ENCODE assay signal across 21 mouse cellular contexts in genomic region chr8:93040776-93041567, GRCm38 (mm10). TPM values are rescaled to one million over a fixed set of nuclear protein-coding genes. Genes with fewer than 3 reads are reported as not detected.
A peak's percentile ranks its signal among the peaks of the same experiment; 100 is the strongest.
DNase-seq lines count a peak whose midpoint lies in the region; ATAC-seq and TF ChIP-seq lines count a peak whose summit lies in the region.
"Had no signal": no experiment of that assay in that cellular context is flagged by ENCODE, and none has a peak within 500 bp of the region (broad histone marks: within the 10 kb centered on the region; RNA-seq: fewer than 3 reads in every experiment).

No protein-coding gene starts in this region.

- no peak overlapping the region for H3K27ac ChIP-seq in embryonic facial prominence, embryonic 14.5 days (replicated peaks; ENCODE audit: low read depth, low read length)
- no peak overlapping the region for H3K27ac ChIP-seq in embryonic facial prominence, embryonic 10.5 days (replicated peaks)
- H3K27ac ChIP-seq in cerebellum, adult 2 months (ENCODE audit: insufficient read depth, low read length): no peak overlapping the region
- no peak overlapping the region for H3K27ac ChIP-seq in kidney, embryonic 14.5 days (ENCODE audit: low read depth, low read length)
- H3K27ac ChIP-seq: heart, embryonic 13.5 days; hindbrain, embryonic 15.5 days; macrophage had no signal

- no peak for ATAC-seq in embryonic facial prominence, embryonic 14.5 days (ENCODE audit: low read depth)
- no peak for ATAC-seq in kidney, embryonic 14.5 days (ENCODE audit: low FRiP score, low TSS enrichment)
- ATAC-seq: forebrain, embryonic 16.5 days had no signal

- no peaks in the 10 kb centered on the region for H3K36me3 ChIP-seq in embryonic facial prominence, embryonic 14.5 days (ENCODE audit: control insufficient read depth, insufficient read depth, low read length)
- no peaks in the 10 kb centered on the region for H3K36me3 ChIP-seq in embryonic facial prominence, embryonic 10.5 days (replicated peaks)
- H3K36me3 ChIP-seq in kidney, embryonic 14.5 days (ENCODE audit: control insufficient read depth, insufficient read depth, low read length): no peaks in the 10 kb centered on the region
- H3K36me3 ChIP-seq: heart, embryonic 13.5 days; hindbrain, embryonic 15.5 days had no signal

- H3K9ac ChIP-seq in embryonic facial prominence, embryonic 14.5 days (ENCODE audit: low read depth, low read length): no peak overlapping the region
- H3K9ac ChIP-seq in kidney, embryonic 14.5 days (ENCODE audit: low read depth, low read length): no peak overlapping the region
- H3K9ac ChIP-seq: heart, embryonic 13.5 days; hindbrain, embryonic 15.5 days had no signal

- TF ChIP-seq POLR2A in cerebellum, adult 2 months (IDR thresholded peaks at IDR 0.05; ENCODE audit: borderline replicate concordance, insufficient read depth, low read length): no peak

- H3K4me1 ChIP-seq in embryonic facial prominence, embryonic 14.5 days (ENCODE audit: control insufficient read depth, insufficient read depth, low read length): no peaks in the 10 kb centered on the region
- H3K4me1 ChIP-seq in embryonic facial prominence, embryonic 10.5 days: peaks cover 18% of the 10 kb centered on the region
- H3K4me1 ChIP-seq in cerebellum, adult 2 months (ENCODE audit: control insufficient read depth, insufficient read depth, low read length): no peaks in the 10 kb centered on the region
- H3K4me1 ChIP-seq in kidney, embryonic 14.5 days (ENCODE audit: control insufficient read depth, insufficient read depth, low read length): no peaks in the 10 kb centered on the region
- H3K4me1 ChIP-seq: hindbrain, embryonic 15.5 days had no signal

- intact Hi-C loops in heart, postnatal 36 days (cut with DNase I): no loop called here

- no peak for TF ChIP-seq CTCF in cerebellum, adult 2 months (IDR thresholded peaks at IDR 0.05; ENCODE audit: borderline replicate concordance, insufficient read depth, low read depth, low read length)

- peak; percentile 65 for DNase-seq in embryonic facial prominence, embryonic 14.5 days (ENCODE audit: low spot score)
- DNase-seq in embryonic facial prominence, embryonic 10.5 days (ENCODE audit: low spot score): no peak
- DNase-seq in kidney, adult 9 months: peak; percentile 26
- no peak for DNase-seq in kidney, postnatal 4 days
- peak; percentile 96 for DNase-seq in fibroblast of lung, adult 2 months (ENCODE audit: low read depth)
- peak; percentile 8 to 39 for DNase-seq in heart, postnatal 36 days
- no peak for DNase-seq in cerebellum, adult 2 months
- DNase-seq: adrenal gland, adult 2 months; cerebellum, adult 11 months; kidney, adult 18-20 months; midbrain, embryonic 14.5 days; thymus, postnatal 25 days had no signal

- H3K9me3 ChIP-seq in embryonic facial prominence, embryonic 14.5 days (ENCODE audit: control insufficient read depth, low read length): no peaks in the 10 kb centered on the region
- no peaks in the 10 kb centered on the region for H3K9me3 ChIP-seq in embryonic facial prominence, embryonic 10.5 days
- H3K9me3 ChIP-seq in kidney, embryonic 14.5 days (ENCODE audit: control insufficient read depth, low read length): no peaks in the 10 kb centered on the region
- H3K9me3 ChIP-seq: heart, embryonic 13.5 days; hindbrain, embryonic 15.5 days had no signal

- no peaks in the 10 kb centered on the region for H3K27me3 ChIP-seq in embryonic facial prominence, embryonic 14.5 days (replicated peaks; ENCODE audit: control insufficient read depth, insufficient read depth, low read length)
- H3K27me3 ChIP-seq in embryonic facial prominence, embryonic 10.5 days (replicated peaks; ENCODE audit: low read depth, poor library complexity, severe bottlenecking): no peaks in the 10 kb centered on the region
- no peaks in the 10 kb centered on the region for H3K27me3 ChIP-seq in cerebellum, adult 2 months (ENCODE audit: control insufficient read depth, insufficient read depth, low read length)
- no peaks in the 10 kb centered on the region for H3K27me3 ChIP-seq in kidney, embryonic 14.5 days (ENCODE audit: control insufficient read depth, insufficient read depth, low read length)
- H3K27me3 ChIP-seq: heart, embryonic 13.5 days; hindbrain, embryonic 15.5 days had no signal

- no peak overlapping the region for H3K4me3 ChIP-seq in embryonic facial prominence, embryonic 14.5 days (ENCODE audit: low read depth, low read length)
- no peak overlapping the region for H3K4me3 ChIP-seq in embryonic facial prominence, embryonic 10.5 days
- no peak overlapping the region for H3K4me3 ChIP-seq in cerebellum, adult 2 months (replicated peaks; ENCODE audit: insufficient read depth, low read depth, low read length)
- no peak overlapping the region for H3K4me3 ChIP-seq in kidney, embryonic 14.5 days (ENCODE audit: low read length)
- H3K4me3 ChIP-seq: erythroblast, embryonic 14.5 days; heart, embryonic 13.5 days; hindbrain, embryonic 15.5 days had no signal

- WGBS in embryonic facial prominence, embryonic 14.5 days: 81% methylated on average over 4 of the region's 4 CpGs
- 81% methylated on average over 4 of the region's 4 CpGs for WGBS in embryonic facial prominence, embryonic 10.5 days
- 68% methylated on average over 4 of the region's 4 CpGs for WGBS in cerebellum, adult 2 months
- 51% methylated on average over 4 of the region's 4 CpGs for WGBS in kidney, embryonic 14.5 days

- no peak overlapping the region for H3K4me2 ChIP-seq in embryonic facial prominence, embryonic 14.5 days (ENCODE audit: low read depth, low read length)
- H3K4me2 ChIP-seq in kidney, embryonic 14.5 days (replicated peaks; ENCODE audit: low read depth, low read length): no peak overlapping the region
- H3K4me2 ChIP-seq: heart, embryonic 13.5 days; hindbrain, embryonic 15.5 days had no signal

RNA-seq across cellular contexts. Expression of gene Ces1a, which starts 7.0 kb away (rescaled TPM):
- not detected in 2 replicates for polyA plus RNA-seq in embryonic facial prominence, embryonic 14.5 days (2014; fragmentation: Nextera tagmentation; extraction: Ambion mirVana)
- polyA plus RNA-seq in embryonic facial prominence, embryonic 10.5 days (2016; fragmentation: Nextera tagmentation; extraction: Ambion mirVana): not detected in 2 replicates
- total RNA-seq in heart, postnatal 36 days (2021): under 1 TPM in 1 of 2 experiments, not detected in 1; 0.44 TPM
- not detected in 2 replicates for polyA plus RNA-seq in cerebellum, adult 2 months (2012; rRNA removed)
- polyA plus RNA-seq in kidney, embryonic 14.5 days (2014; fragmentation: Nextera tagmentation; extraction: Ambion mirVana): not detected in 2 replicates
- total RNA-seq: adrenal gland, adult 2 months; layer of hippocampus, adult 18-20 months had no signal
- polyA plus RNA-seq: adrenal gland, adult 2 months; erythroblast, embryonic 14.5 days; forebrain, embryonic 16.5 days; heart, embryonic 13.5 days; hindbrain, embryonic 15.5 days; limb, embryonic 11.5 days; liver, embryonic 16.5 days; macrophage; midbrain, embryonic 14.5 days had no signal

RNA-seq across cellular contexts. Expression of gene Ces1b, which starts 38.8 kb away (rescaled TPM):
- 0.36 TPM in 1 of 2 replicates, not detected in the other for polyA plus RNA-seq in embryonic facial prominence, embryonic 14.5 days (2014; fragmentation: Nextera tagmentation; extraction: Ambion mirVana)
- not detected in 2 replicates for polyA plus RNA-seq in embryonic facial prominence, embryonic 10.5 days (2016; fragmentation: Nextera tagmentation; extraction: Ambion mirVana)
- not detected for total RNA-seq in heart, postnatal 36 days (2021)
- not detected in 2 replicates for polyA plus RNA-seq in cerebellum, adult 2 months (2012; rRNA removed)
- not detected in 2 replicates for polyA plus RNA-seq in kidney, embryonic 14.5 days (2014; fragmentation: Nextera tagmentation; extraction: Ambion mirVana)
- total RNA-seq: layer of hippocampus, adult 18-20 months had no signal
- polyA plus RNA-seq: adrenal gland, adult 2 months; erythroblast, embryonic 14.5 days; forebrain, embryonic 16.5 days; heart, embryonic 13.5 days; hindbrain, embryonic 15.5 days; limb, embryonic 11.5 days; liver, embryonic 16.5 days; macrophage; midbrain, embryonic 14.5 days had no signal

Comparison
In these comparisons a context has a peak if more than half of its experiments do, and no peak if none do; other contexts are left out.
1. DNase-seq: peak in embryonic facial prominence, embryonic 14.5 days (single experiment), kidney, adult 9 months (single experiment), fibroblast of lung, adult 2 months (single experiment) and heart, postnatal 36 days (2 of 2); none in embryonic facial prominence, embryonic 10.5 days (single experiment), kidney, postnatal 4 days (0 of 2) and cerebellum, adult 2 months (0 of 2).